Mouse (Mus musculus) heart, adult 9 months (tissue): Measurements from ENCODE around the gene Pdk3.

Experiments
- DNase-seq, 2 experiments: peaks; one replicate each; pipeline ENCODE4 v3.0.0; 2022; ENCODE audit warnings: low spot score in 2 of 2

The Pdk3 gene

GRCm38 (mm10) chrX:93831561-93832336 lies at the start of gene Pdk3:
Pdk3 (minus strand) TSS chrX:93832201.
- DNase-seq, result peak; percentile 60 to 72

GRCm38 (mm10) chrX:93877634-93878016 lies 45.6 kb upstream of the Pdk3 start:
- DNase-seq, result no peak

DNA sequence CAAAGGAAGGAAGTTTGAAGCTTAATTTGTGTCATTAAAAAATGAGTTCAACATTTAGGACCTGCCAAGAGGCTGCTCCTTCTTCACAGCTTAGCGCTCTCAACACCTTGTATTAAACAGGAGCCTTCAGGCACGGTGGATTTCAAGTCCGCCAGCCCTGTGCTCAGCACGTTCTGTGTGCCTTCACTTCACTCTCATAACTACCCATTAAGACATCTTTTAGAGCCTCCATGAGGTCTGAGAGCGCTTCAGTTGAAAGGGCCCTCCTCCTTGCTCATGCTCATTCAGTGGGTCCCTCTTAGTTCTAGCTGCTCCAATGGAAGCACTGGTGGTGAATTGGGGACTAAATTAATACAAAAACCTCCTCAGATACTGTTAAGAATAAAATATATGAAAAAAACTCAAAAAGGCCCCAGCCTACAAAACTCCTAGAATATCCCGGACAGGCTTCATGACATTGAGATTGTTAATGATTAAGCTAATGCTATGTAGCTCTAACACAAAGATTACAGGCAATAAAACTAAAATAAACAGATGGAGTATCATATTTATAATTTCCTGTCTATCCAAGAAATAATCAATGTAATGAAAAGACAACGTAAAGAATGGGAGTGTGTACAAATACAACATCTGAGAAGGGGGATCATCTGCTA lies 45.1 kb upstream of the Pdk3 start:
- no peak for DNase-seq

DNA sequence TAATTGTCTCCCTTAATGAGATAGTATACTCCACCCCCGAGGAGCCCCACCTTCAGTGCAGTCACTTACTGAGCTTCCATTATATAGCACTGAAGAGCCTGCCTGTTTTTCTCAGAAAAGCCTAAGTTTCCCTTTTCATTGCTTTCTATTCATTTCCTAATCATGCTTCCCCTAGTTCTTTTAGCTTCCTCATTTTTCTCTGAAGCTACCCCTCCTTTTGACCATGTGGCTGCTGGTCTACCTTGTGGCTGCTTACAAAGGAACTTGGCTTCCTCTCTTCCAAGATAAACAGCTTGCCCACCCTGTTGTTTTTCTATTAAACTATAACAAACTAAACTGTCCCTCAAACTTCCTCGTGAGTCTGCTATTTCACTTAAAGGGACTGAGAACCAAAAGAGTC lies 31.4 kb upstream of the Pdk3 start:
- DNase-seq, result no peak

DNA sequence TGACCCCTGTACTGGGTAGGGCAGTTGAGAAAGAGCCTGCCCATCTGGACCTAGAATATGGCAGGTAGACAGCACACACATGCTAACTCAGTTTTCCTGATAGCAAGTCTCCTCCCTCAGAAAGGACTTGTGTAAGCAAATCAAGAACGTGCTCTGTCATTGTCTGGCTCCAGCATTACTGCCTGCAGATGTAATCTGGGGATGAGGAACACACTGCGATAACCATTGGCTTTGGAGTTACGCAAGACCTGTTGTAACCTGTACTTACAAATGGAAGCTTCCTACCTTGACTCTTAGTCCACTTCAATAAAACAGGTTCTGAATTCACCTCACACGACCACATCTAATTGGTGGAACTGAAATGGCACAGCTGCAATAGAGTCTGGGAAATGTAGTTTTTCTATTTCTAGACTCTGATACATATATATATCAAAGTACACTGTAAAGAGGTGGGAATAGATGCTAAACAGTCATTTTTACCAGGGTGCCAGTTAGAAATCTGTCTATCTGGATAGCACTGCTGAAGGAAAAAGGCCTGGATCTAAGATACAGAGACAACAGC lies 30.6 kb upstream of the Pdk3 start:
- DNase-seq, result no peak

GRCm38 (mm10) chrX:93857756-93858155 lies 25.8 kb upstream of the Pdk3 start:
- DNase-seq, result no peak

GRCm38 (mm10) chrX:93832337-93832884 lies 410 bp upstream of the Pdk3 start:
- DNase-seq, result peak in 1 of 2 experiments; percentile 0

GRCm38 (mm10) chrX:93825787-93826186 lies 6.2 kb downstream of the Pdk3 start:
- no peak for DNase-seq

DNA sequence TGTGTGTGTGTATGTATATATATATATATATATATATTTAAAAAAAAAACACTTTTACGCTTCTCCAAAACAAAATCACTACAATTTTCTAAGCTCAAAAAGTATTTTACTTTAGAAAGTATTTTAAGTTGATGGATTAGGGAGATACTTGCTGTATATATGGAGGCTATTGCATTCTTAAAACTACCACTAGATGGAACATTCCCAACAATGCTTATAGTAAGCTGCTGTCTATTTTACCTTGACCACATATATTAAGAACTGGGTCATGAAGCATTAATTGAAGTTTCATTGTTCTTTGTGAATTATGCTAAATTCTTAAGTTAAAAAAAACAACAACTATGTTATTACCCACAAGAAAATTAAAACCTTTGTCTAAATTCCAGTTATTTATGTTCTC lies 24.0 kb downstream of the Pdk3 start:
- no peak for DNase-seq

DNA sequence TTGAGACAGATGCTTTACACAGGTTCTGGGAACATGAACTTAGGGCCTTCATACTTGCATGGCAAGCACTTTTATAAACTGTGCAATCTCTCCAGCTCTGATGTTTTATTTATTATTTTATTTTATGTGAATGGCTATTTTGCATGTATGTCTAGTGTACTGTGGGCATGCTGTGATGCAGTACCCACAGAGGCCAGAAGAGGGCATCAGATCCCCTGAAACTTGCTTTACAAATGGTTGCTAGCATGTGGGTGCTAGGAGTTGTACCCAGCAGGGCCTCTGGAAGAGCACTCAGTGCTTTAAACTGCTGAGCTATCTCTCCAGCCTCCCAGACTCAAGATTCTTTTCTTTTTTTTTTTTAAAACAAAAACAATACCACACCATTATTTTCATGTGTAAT lies 38.8 kb downstream of the Pdk3 start:
- peak; percentile 1 to 24 for DNase-seq

DNA sequence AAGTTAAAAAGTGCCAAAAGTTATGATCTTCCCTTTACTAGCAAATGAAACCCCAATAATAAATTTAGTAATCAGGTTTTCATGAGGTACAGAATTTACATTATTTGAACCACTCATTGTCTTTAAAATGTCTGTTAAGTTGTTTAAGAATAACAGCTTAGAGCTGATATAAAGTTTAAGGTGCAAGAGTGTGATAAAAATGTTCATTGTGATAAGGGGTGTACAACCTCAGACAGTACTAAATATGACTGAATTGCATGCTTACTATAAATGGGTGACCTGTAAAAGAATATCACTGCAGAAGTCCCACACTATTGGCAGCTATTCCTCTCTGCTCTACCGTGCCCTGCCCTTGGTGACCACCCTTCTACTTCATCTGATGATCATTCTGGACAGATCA lies 42.4 kb downstream of the Pdk3 start:
- DNase-seq, result no peak

DNA sequence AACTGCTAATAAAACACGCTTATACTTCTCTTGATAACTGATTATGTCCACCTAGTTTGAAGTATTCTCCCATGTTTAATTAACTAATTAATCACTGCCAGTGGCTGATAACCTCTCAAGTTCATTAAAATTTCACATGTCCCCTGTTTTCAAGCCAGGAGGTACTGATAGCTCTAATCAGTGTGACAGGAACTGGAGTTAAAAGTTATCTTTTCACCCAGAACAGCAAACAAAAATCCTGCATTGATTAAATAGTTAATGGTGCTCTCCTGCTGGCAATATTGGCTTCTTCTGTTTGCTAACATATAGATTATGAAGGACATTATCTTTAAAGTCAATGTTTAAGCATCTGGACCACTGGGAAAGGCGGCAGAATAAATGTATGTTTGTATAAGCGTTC lies 71.2 kb downstream of the Pdk3 start:
- no peak for DNase-seq

DNA sequence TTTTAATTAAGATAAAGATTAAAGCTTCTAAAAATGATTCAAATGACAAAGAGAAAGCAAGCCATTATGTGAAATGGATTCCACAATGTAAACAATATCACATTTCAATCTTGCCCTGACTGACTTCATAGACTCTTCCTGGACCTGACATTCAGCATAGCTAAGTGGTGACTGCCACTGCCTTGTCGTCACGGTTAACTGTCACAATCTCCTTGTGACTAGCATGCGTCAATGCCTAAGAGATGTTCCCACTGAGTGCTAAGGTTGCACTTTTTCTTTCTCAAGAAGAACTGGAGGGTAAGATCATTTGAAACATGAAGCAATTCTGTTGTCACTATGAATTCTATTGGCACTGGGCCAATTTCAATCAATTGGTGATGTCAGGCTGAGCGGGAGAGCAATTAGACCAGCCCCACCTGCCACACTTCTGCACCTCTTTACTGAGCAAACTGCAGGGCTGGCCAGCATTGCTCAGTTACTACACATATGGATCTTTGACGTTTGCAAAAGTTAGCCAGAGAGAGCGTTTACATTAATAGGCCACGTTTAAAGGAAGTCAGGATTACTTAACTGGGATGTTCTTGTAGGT lies 75.0 kb downstream of the Pdk3 start:
- no peak for DNase-seq

- DNase-seq, result no peak
These were observed 76.7 kb downstream of the Pdk3 start for GRCm38 (mm10) chrX:93755210-93755842.

DNA sequence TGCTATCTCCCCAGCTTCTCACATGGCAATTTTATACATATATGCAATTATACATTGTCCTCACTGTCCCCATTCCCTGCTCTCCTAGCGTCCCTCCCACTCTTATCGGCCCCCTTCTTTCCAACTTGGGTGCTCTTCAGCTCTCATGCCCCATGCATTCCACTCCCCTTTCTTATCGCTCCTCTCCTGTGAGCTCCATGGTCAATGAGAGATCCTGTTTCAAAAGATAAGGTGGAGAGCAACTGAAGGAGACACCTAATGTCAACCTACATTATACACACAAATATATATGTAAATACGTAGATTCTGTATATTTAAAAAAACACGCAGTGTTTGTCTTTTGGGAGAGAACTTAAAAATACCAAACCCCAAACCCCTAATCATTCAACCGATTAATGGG lies 81.4 kb downstream of the Pdk3 start:
- DNase-seq, result no peak

DNA sequence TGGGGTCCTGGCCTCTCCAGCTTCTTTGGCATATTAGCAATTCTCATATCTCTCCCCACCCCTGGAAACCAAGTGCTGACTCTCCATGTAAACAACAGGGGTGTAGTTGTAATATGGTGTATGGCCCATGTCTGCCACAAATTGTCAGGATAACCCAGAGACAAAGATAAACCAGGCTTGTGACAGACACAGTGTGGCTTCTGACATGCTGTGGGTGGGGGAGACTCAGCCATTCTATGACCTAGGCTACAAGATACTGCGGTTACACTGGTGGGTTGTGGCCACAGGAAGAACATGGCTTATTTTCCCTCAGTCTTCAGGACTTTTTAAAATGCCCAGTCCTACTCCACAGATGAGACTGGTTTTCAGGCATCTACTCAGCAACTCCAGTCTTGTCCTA lies 82.8 kb downstream of the Pdk3 start:
- no peak for DNase-seq

DNA sequence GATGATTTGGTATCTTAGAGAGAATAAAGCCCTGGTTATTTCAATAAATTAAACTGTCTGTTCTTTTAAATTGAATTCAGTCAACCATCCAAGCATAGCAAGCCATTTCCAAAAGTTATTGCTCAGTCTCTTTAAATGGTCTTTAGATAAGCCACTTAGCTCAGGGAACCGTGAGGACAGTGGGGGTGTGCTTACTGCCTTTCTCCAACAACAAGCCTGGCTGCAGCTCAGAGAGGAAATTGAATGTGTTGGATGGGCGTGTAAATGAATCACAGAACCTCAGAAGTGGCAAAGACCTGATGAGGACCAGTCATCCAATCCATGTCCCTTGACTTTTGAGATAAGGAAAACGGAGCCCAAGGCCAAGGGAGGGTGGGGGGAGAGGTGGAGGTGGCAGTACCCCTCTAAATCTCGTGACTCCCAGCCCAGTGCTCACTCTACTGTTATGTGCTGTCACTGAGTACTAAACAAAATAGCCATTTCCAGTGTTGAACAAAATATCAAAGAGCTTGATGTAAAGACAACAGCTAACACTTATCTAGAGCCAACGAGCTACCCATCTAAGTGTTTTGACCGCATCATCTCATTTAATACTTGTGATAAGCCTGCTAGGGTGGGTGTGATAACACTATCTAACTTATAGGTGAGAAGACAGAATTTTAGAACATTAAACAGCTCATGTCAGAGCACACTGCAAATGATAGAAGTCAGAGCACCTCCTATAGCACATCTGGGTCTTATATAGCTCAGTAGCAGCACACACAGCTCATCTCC lies 98.8 kb downstream of the Pdk3 start:
- DNase-seq, result no peak

DNA sequence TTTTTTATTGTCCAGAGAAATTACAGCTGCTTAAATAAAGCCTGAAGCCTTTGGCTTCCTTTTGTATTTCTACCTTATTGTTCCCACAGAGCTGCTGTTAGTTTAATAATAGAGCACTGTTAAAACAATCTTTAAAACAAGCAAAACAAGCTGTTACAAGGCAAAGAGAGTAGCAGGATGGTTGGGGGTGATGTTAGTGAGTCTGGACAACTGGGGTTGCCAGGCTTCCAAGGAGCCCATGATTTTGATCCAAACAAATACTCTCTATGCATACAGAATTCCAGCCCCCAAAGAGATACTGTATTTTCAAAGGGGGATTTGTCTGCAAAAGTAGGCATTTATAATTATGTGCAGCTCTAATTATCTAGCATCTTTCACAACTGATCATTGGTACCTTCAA lies 99.6 kb downstream of the Pdk3 start:
- DNase-seq, result no peak

GRCm38 (mm10) chrX:93730854-93731253 lies 101.1 kb downstream of the Pdk3 start:
- DNase-seq, result no peak

DNA sequence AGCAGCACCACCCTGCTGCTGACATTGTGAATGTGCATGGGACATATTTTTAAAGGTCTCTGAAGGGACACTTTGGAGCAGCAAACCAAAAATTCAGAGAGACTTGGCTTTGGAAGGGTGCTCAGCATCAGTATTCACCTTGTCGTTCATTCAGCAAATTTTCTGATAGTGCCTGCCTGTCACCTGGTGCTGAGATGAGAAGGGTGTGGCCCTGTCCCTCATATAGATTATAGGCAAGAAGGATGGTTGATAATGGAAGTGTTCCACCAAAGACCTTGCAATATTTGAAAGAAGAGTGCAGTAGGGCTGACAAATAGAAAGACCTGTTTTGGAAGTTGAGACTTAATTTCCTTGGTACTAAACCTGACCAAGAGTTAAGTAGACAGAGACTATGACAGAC lies 102.5 kb downstream of the Pdk3 start:
- DNase-seq, result no peak
